Mouse (Mus musculus): ENCODE measurements around the gene Tbc1d5.

- TF ChIP-seq CTCF (IDR thresholded peaks at IDR 0.05; ENCODE audit: low read depth) = no peak
- TF ChIP-seq EP300 (IDR thresholded peaks at IDR 0.05; ENCODE audit: low read depth) = no peak
Measured at GRCm38 (mm10) chr17:51223152-51223551, 44.0 kb upstream of the Tbc1d5 start.
